Mouse (Mus musculus) heart, embryonic 13.5 days (tissue): Measurements from ENCODE around the gene Dgki. TPM values are rescaled to one million over a fixed set of nuclear protein-coding genes. Genes with fewer than 3 reads are reported as not detected.

Experiments used
- ATAC-seq: fragments of 200-750 bp; cut with Nextera tagmentation; 2 replicates; pipeline ENCODE4 v1.8.0; 2017; ENCODE audit warnings: moderate TSS enrichment; ENCODE audit not compliant: insufficient number of reproducible peaks, low FRiP score, low TSS enrichment; ENCODE audit errors: extremely low read depth
- H3K27ac ChIP-seq: fragments of 300-500 bp; sonication (generic); replicated peaks from 2 replicates; pipeline ENCODE4 v1.5.1; 2015; ENCODE audit warnings: moderate library complexity, mild to moderate bottlenecking, inconsistent platforms
- H3K27me3 ChIP-seq: fragments of 300-500 bp; sonication (generic); replicated peaks from 2 replicates; pipeline ENCODE4 v1.6.1; 2015; ENCODE audit warnings: mild to moderate bottlenecking, inconsistent platforms
- H3K36me3 ChIP-seq: fragments of 300-500 bp; sonication (generic); 2 replicates; pipeline ENCODE4 v1.6.1; 2015; ENCODE audit warnings: mild to moderate bottlenecking, inconsistent platforms
- H3K4me1 ChIP-seq: fragments of 300-500 bp; sonication (generic); 2 replicates; pipeline ENCODE4 v1.6.1; 2015; ENCODE audit warnings: inconsistent platforms
- H3K4me2 ChIP-seq: fragments of 300-500 bp; sonication (generic); 2 replicates; pipeline ENCODE4 v1.6.1; 2015; ENCODE audit warnings: inconsistent platforms, mild to moderate bottlenecking, moderate library complexity
- H3K4me3 ChIP-seq: fragments of 300-500 bp; sonication (generic); 2 replicates; pipeline ENCODE4 v1.5.1; 2015; ENCODE audit warnings: moderate library complexity, mild to moderate bottlenecking, inconsistent platforms
- H3K9ac ChIP-seq: fragments of 300-500 bp; sonication (generic); 2 replicates; pipeline ENCODE4 v1.6.1; 2015; ENCODE audit warnings: inconsistent platforms, mild to moderate bottlenecking, moderate library complexity
- H3K9me3 ChIP-seq: fragments of 300-500 bp; sonication (generic); 2 replicates; pipeline ENCODE4 v1.6.1; 2016; ENCODE audit warnings: inconsistent platforms
- WGBS: fragments of 180-500 bp; shearing (Covaris S2); methylation state at CpG from one replicate; pipeline ENCODE4 v1.1.7; 2015; ENCODE audit warnings: mixed read lengths; 5-methylcytosine and 5-hydroxymethylcytosine counted together
- polyA plus RNA-seq: library from polyadenylated mRNA; unstranded; fragments of >200 nt; fragmentation: Nextera tagmentation; extraction: Ambion mirVana; gene quantifications from 2 replicates; pipeline ENCODE4 v1.2.1, GENCODE M21; 2015

Gene Dgki
- polyA plus RNA-seq, 1 experiment from 2014 or later = 0.63 TPM

- Histone ChIP-seq H3K27ac (0 out of 2 replicates have a peak overlapping the region, but pooled peaks have one; percentile 8), H3K27me3 (no peaks in the 10 kb centered on the region), H3K9me3 (no peaks in the 10 kb centered on the region), H3K4me3 (no peak overlapping the region), H3K4me2 (no peak overlapping the region), H3K36me3 (no peaks in the 10 kb centered on the region), H3K9ac (no peak overlapping the region), H3K4me1 (peaks cover 11% of the 10 kb centered on the region)
- no peak for ATAC-seq
- WGBS = 48% methylated on average over 4 of the region's 4 CpGs
Observed at GRCm38 (mm10) chr6:36876426-36876825, 423.6 kb downstream of the Dgki start.

DNA sequence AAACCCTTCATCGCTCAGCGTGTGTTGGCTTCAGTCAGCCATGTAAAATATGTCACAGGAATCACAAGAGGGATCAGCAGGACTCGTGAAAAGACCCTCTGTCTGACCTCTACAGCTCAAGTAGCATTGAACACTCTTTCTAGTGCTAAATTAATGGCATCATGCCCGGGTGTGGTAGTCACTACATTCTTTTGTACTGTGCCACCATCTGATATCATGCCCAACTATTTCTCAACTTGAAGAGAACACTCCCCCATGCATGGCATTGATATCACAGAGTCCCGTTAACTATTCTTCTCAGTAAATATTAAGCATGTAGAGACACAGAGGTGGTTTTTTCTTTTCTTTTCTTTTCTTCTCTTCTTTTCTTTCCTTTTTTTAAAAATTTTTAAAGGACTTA lies 424.1 kb downstream of the Dgki start:
- ATAC-seq = no peak

DNA sequence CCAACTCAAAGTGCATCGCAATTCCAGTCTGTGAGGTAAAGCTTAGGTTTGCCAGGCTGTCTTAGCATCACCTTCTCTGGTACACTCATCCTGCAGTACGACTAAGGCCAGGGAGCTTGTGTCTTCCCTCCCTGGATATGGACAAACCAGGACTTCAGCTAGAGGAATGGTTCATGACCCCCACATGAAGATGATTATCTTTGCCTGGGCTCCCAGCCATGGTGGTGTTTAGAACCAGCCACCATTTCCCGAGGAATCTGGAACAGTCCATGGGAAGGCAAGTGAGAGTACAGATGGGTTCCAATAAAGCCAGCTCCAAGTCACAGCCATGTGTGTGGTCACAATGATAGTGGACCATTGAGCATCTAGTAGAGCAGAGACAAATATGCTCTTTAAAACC lies 427.1 kb downstream of the Dgki start:
- H3K4me2 ChIP-seq = no peak overlapping the region
- no peaks in the 10 kb centered on the region for H3K9me3 ChIP-seq
- 70% methylated on average over 3 of the region's 3 CpGs for WGBS

More for the DNA sequence above, 424.1 kb downstream of the Dgki start:
- WGBS = 51% methylated on average over 5 of the region's 5 CpGs
- Histone ChIP-seq H3K27ac (0 out of 2 replicates have a peak overlapping the region, but pooled peaks have one; percentile 15), H3K27me3 (no peaks in the 10 kb centered on the region), H3K9me3 (no peaks in the 10 kb centered on the region), H3K4me2 (no peak overlapping the region), H3K4me1 (peaks cover 11% of the 10 kb centered on the region), H3K9ac (no peak overlapping the region), H3K36me3 (no peaks in the 10 kb centered on the region), H3K4me3 (no peak overlapping the region)

GRCm38 (mm10) chr6:36868217-36868616 lies 431.8 kb downstream of the Dgki start:
- no peaks in the 10 kb centered on the region for H3K9me3 ChIP-seq
- H3K27ac ChIP-seq = peak overlapping the region; percentile 60

More for the DNA sequence above, 427.1 kb downstream of the Dgki start:
- H3K27ac ChIP-seq = no peak overlapping the region
- no peak for ATAC-seq
- H3K4me3 ChIP-seq = no peak overlapping the region
- H3K27me3 ChIP-seq = no peaks in the 10 kb centered on the region
- no peak overlapping the region for H3K9ac ChIP-seq
- peaks cover 16% of the 10 kb centered on the region for H3K4me1 ChIP-seq
- no peaks in the 10 kb centered on the region for H3K36me3 ChIP-seq

DNA sequence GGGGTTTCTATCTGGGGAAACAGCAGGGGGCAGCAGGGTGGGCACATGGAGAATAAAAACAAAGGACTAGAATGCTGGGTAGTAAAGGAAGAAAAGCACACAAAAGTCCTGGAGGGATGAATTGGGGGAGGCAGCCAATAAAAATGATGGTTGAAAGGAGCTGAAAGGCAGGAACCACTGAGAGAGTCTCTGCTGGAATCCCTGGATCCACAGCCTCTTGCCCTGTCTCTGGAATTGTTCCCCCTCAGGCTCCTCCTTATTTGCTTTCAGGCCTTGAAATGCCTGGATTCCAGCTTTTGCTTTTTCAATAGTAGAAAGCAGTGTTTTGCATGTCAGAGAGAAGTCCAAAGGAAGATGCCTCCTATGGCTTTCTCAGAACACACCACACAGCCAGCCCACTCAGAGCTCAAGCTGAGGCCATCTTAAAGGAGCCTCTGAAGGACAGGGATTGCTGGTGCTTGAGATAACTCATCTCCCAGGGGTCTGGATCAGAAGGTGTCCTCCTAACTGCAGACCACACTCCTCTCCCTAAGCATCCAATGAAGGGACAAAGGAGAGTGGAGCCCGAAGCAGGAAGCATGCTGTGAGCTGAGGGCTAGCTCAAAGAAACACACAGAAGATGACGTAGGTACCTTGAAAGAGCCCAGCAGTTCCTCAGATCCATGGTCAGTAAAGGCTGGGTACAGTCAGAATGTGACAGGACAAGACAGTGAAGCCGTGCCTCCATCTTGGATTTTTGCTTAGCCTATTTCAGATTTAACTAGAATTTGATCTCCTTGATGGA lies 441.5 kb downstream of the Dgki start:
- H3K4me1 ChIP-seq = no peaks in the 10 kb centered on the region
- H3K4me2 ChIP-seq = no peak overlapping the region
- 83% methylated on average over 3 of the region's 3 CpGs for WGBS
- no peak overlapping the region for H3K9ac ChIP-seq
- H3K27me3 ChIP-seq = no peaks in the 10 kb centered on the region
- 0 out of 2 replicates have a peak overlapping the region, but pooled peaks have one; percentile 33 for H3K27ac ChIP-seq
- ATAC-seq = no peak
- no peaks in the 10 kb centered on the region for H3K36me3 ChIP-seq
- H3K9me3 ChIP-seq = no peaks in the 10 kb centered on the region
- no peak overlapping the region for H3K4me3 ChIP-seq

More at GRCm38 (mm10) chr6:36868217-36868616, 431.8 kb downstream of the Dgki start:
- ATAC-seq = no peak
- Histone ChIP-seq H3K9ac (0 out of 2 replicates have a peak overlapping the region, but pooled peaks have one; percentile 19), H3K4me3 (no peak overlapping the region), H3K36me3 (no peaks in the 10 kb centered on the region), H3K4me1 (peaks cover 14% of the 10 kb centered on the region), H3K4me2 (no peak overlapping the region), H3K27me3 (no peaks in the 10 kb centered on the region)
- WGBS = 49% methylated on average over 4 of the region's 4 CpGs

- Histone ChIP-seq H3K27me3 (no peaks in the 10 kb centered on the region), H3K9ac (no peak overlapping the region), H3K9me3 (no peaks in the 10 kb centered on the region), H3K27ac (0 out of 2 replicates have a peak overlapping the region, but pooled peaks have one; percentile 33), H3K4me2 (no peak overlapping the region), H3K4me1 (no peaks in the 10 kb centered on the region), H3K36me3 (no peaks in the 10 kb centered on the region), H3K4me3 (no peak overlapping the region)
- 48% methylated on average over 6 of the region's 6 CpGs for WGBS
- no peak for ATAC-seq
Observed at GRCm38 (mm10) chr6:36857627-36858257, 442.2 kb downstream of the Dgki start.

GRCm38 (mm10) chr6:36850422-36851129 lies 449.4 kb downstream of the Dgki start:
- Histone ChIP-seq H3K9ac (no peak overlapping the region), H3K36me3 (no peaks in the 10 kb centered on the region), H3K4me3 (no peak overlapping the region), H3K4me2 (no peak overlapping the region), H3K9me3 (no peaks in the 10 kb centered on the region), H3K4me1 (peaks cover 9% of the 10 kb centered on the region), H3K27ac (peak overlapping the region; percentile 53), H3K27me3 (no peaks in the 10 kb centered on the region)
- ATAC-seq = peak; percentile 19; the same call in 1 of the 2 replicates
- WGBS = 56% methylated on average over 7 of the region's 7 CpGs

GRCm38 (mm10) chr6:36845288-36845687 lies 454.7 kb downstream of the Dgki start:
- no peaks in the 10 kb centered on the region for H3K36me3 ChIP-seq
- H3K4me2 ChIP-seq = no peak overlapping the region
- H3K9me3 ChIP-seq = no peaks in the 10 kb centered on the region
- no peak overlapping the region for H3K9ac ChIP-seq
- no peak overlapping the region for H3K27ac ChIP-seq
- no peak overlapping the region for H3K4me3 ChIP-seq
- peaks cover 17% of the 10 kb centered on the region for H3K4me1 ChIP-seq
- ATAC-seq = no peak
- WGBS = 51% methylated on average over 1 of the region's 1 CpGs
- H3K27me3 ChIP-seq = no peaks in the 10 kb centered on the region

- Histone ChIP-seq H3K4me3 (no peak overlapping the region), H3K9me3 (no peaks in the 10 kb centered on the region), H3K4me1 (peaks cover 17% of the 10 kb centered on the region), H3K27me3 (no peaks in the 10 kb centered on the region), H3K4me2 (no peak overlapping the region), H3K36me3 (no peaks in the 10 kb centered on the region), H3K9ac (no peak overlapping the region), H3K27ac (no peak overlapping the region)
- WGBS = 63% methylated on average over 6 of the region's 6 CpGs
- ATAC-seq = no peak
Observed at GRCm38 (mm10) chr6:36844258-36844657, 455.7 kb downstream of the Dgki start.

- Histone ChIP-seq H3K4me2 (no peak overlapping the region), H3K9ac (no peak overlapping the region), H3K9me3 (no peaks in the 10 kb centered on the region), H3K4me1 (peaks cover 17% of the 10 kb centered on the region), H3K36me3 (no peaks in the 10 kb centered on the region), H3K4me3 (no peak overlapping the region), H3K27ac (no peak overlapping the region; the same call in 1 of the 2 replicates), H3K27me3 (no peaks in the 10 kb centered on the region)
- WGBS = 65% methylated on average over 3 of the region's 3 CpGs
- no peak for ATAC-seq
Observed at GRCm38 (mm10) chr6:36843031-36843488, 456.9 kb downstream of the Dgki start.
